Mouse (Mus musculus) small intestine, adult 2 months (tissue): ENCODE results near the gene Klhl31.

Experiments
- CTCF ChIP-seq: fragments of 200-500 bp; IDR thresholded peaks from 2 replicates; pipeline ENCODE4 v1.5.1; 2012; ENCODE audit warnings: low read depth, mild to moderate bottlenecking, control low read depth, inconsistent platforms, low read length, moderate library complexity, mixed read lengths; ENCODE audit not compliant: insufficient replicate concordance, insufficient read length; ENCODE audit errors: extremely low read depth
- POLR2A ChIP-seq: fragments of 200-500 bp; IDR thresholded peaks from 2 replicates; pipeline ENCODE4 v1.6.1; 2012; ENCODE audit warnings: low read depth, mild to moderate bottlenecking, control low read depth, inconsistent platforms, low read length, moderate library complexity

DNA sequence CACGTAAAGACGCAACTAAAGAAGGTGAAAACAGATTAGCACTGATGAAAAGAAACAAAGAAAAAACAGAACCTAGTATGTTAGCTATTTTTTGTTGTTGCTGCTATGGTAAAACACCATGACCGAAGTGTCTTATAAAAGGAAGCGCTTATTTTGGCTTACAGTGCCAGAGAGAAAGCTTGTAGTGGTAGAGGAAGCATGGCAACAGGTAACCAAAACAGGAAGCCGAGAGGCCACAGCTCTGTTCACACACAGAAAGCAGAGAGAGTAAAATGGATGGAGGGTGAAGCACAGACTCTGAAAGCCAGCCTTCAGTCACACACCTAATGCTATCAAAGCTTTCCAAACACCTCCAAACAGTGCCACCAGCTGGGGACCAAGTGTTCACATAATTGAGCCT lies 34.7 kb downstream of the Klhl31 start:
- TF ChIP-seq POLR2A (no peak), CTCF (no peak)
